Mouse (Mus musculus) CH12.LX (cell line): Measurements from ENCODE around the gene Ghr. TPM values are rescaled to one million over a fixed set of nuclear protein-coding genes. Genes with fewer than 3 reads are reported as not detected.

ENCODE experiments used
- DNase-seq: peaks from one replicate; pipeline ENCODE4 v3.0.0-alpha.2; 2013; ENCODE audit errors: extremely low read depth
- H3K27ac ChIP-seq: 2 replicates; pipeline ENCODE4 v1.5.1; 2012; ENCODE audit warnings: low read depth, mild to moderate bottlenecking, control low read depth, moderate library complexity; ENCODE audit not compliant: insufficient read depth
- H3K27me3 ChIP-seq: replicated peaks from 2 replicates; pipeline ENCODE3; 2012; ENCODE audit warnings: inconsistent platforms
- H3K36me3 ChIP-seq, 2 experiments: replicated peaks in 1 of 2; 2 replicates each; pipeline versions ENCODE3 to v1.6.1; 2012; ENCODE audit warnings: inconsistent platforms in 1 of 2, low read length in 1 of 2, mild to moderate bottlenecking in 1 of 2, mixed read lengths in 1 of 2, moderate library complexity in 1 of 2; ENCODE audit not compliant: control insufficient read depth in 1 of 2, insufficient read depth in 1 of 2
- H3K4me1 ChIP-seq, 2 experiments: 2 replicates each; pipeline ENCODE4 v1.6.1; 2012; ENCODE audit warnings: inconsistent platforms in 1 of 2, moderate library complexity in 1 of 2; ENCODE audit not compliant: insufficient read depth in 2 of 2, control insufficient read depth in 1 of 2
- H3K4me2 ChIP-seq: 2 replicates; pipeline ENCODE4 v1.6.1; 2012; ENCODE audit warnings: low read depth, mild to moderate bottlenecking, control low read depth; ENCODE audit not compliant: poor library complexity, insufficient read depth, severe bottlenecking
- H3K4me3 ChIP-seq, 3 experiments: fragments of 150-350 bp in 1 of 3; sonication (generic) in 1 of 3; replicated peaks in 1 of 3; 2 replicates each; pipeline versions ENCODE3 to v1.5.1; 2011 to 2012; ENCODE audit warnings: low read depth in 2 of 3, low read length in 2 of 3, mild to moderate bottlenecking in 2 of 3, moderate library complexity in 2 of 3, control low read depth in 1 of 3, improper control_type of control experiment in 1 of 3, inconsistent platforms in 1 of 3, mixed read lengths in 1 of 3; ENCODE audit not compliant: poor library complexity in 1 of 3
- H3K79me2 ChIP-seq: replicated peaks from 2 replicates; pipeline ENCODE4 v1.6.1; 2012; ENCODE audit warnings: mild to moderate bottlenecking, moderate library complexity; ENCODE audit not compliant: control insufficient read depth, poor library complexity, insufficient read depth, severe bottlenecking; ENCODE audit errors: extremely low read depth
- H3K9ac ChIP-seq: 2 replicates; pipeline ENCODE4 v1.6.1; 2012; ENCODE audit warnings: low read depth, mild to moderate bottlenecking, control low read depth, moderate library complexity; ENCODE audit not compliant: insufficient read depth
- H3K9me3 ChIP-seq: replicated peaks from 2 replicates; pipeline ENCODE3; 2012; ENCODE audit warnings: low read length, inconsistent platforms, mixed read lengths
- BHLHE40 ChIP-seq: IDR thresholded peaks from 2 replicates; pipeline ENCODE4 v1.6.1; 2011; ENCODE audit warnings: mild to moderate bottlenecking, low read depth, low read length, improper control_type of control experiment
- CHD1 ChIP-seq: IDR thresholded peaks from 2 replicates; pipeline ENCODE4 v1.6.1; 2012; ENCODE audit warnings: low read depth, low read length, improper control_type of control experiment, inconsistent platforms
- CHD2 ChIP-seq: IDR thresholded peaks from 2 replicates; pipeline ENCODE4 v1.6.1; 2011; ENCODE audit warnings: low read length, improper control_type of control experiment
- CTCF ChIP-seq, 2 experiments: IDR thresholded peaks in 1 of 2; conservative IDR thresholded peaks in 1 of 2; 2 replicates each; pipeline ENCODE4 v1.5.1; 2011 to 2012; ENCODE audit warnings: low read depth in 2 of 2, low read length in 2 of 2, improper control_type of control experiment in 1 of 2, inconsistent platforms in 1 of 2, mild to moderate bottlenecking in 1 of 2, moderate library complexity in 1 of 2
- EP300 ChIP-seq: IDR thresholded peaks from 2 replicates; pipeline ENCODE4 v1.6.1; 2011; ENCODE audit warnings: low read length, improper control_type of control experiment
- ETS1 ChIP-seq: conservative IDR thresholded peaks from 2 replicates; pipeline ENCODE4 v1.6.1; 2012; ENCODE audit warnings: low read depth, mild to moderate bottlenecking, inconsistent platforms, low read length, improper control_type of control experiment, moderate library complexity
- HCFC1 ChIP-seq: IDR thresholded peaks from 2 replicates; pipeline ENCODE4 v1.6.1; 2012; ENCODE audit warnings: low read depth, mild to moderate bottlenecking, inconsistent platforms, low read length, improper control_type of control experiment
- JUND ChIP-seq: conservative IDR thresholded peaks from 2 replicates; pipeline ENCODE4 v1.6.1; 2011; ENCODE audit warnings: low read depth, low read length, improper control_type of control experiment
- MAFK ChIP-seq: IDR thresholded peaks from 2 replicates; pipeline ENCODE4 v1.6.1; 2011; ENCODE audit warnings: low read length, improper control_type of control experiment; ENCODE audit not compliant: insufficient replicate concordance
- MAX ChIP-seq: IDR thresholded peaks from 2 replicates; pipeline ENCODE4 v1.6.1; 2011; ENCODE audit warnings: low read length, improper control_type of control experiment
- RAD21 ChIP-seq: IDR thresholded peaks from 2 replicates; pipeline ENCODE4 v1.6.1; 2011; ENCODE audit warnings: low read depth, mild to moderate bottlenecking, low read length, improper control_type of control experiment, moderate library complexity
- SMC3 ChIP-seq: IDR thresholded peaks from 2 replicates; pipeline ENCODE4 v1.6.1; 2011; ENCODE audit warnings: low read depth, low read length, improper control_type of control experiment
- TBP ChIP-seq: conservative IDR thresholded peaks from 2 replicates; pipeline ENCODE4 v1.6.1; 2011; ENCODE audit warnings: low read depth, low read length, improper control_type of control experiment
- TCF12 ChIP-seq: IDR thresholded peaks from 2 replicates; pipeline ENCODE4 v1.6.1; 2014; ENCODE audit warnings: low read depth, mild to moderate bottlenecking, inconsistent platforms, low read length, improper control_type of control experiment
- UBTF ChIP-seq: IDR thresholded peaks from 2 replicates; pipeline ENCODE4 v1.6.1; 2012; ENCODE audit warnings: low read depth, mild to moderate bottlenecking, inconsistent platforms, low read length, improper control_type of control experiment, moderate library complexity
- USF1 ChIP-seq: IDR thresholded peaks from 2 replicates; pipeline ENCODE4 v1.6.1; 2014; ENCODE audit warnings: low read depth, mild to moderate bottlenecking, inconsistent platforms, low read length, improper control_type of control experiment
- USF2 ChIP-seq: conservative IDR thresholded peaks from 2 replicates; pipeline ENCODE4 v1.6.1; 2011; ENCODE audit warnings: low read depth, low read length, improper control_type of control experiment
- ZC3H11A ChIP-seq: IDR thresholded peaks from 2 replicates; pipeline ENCODE4 v1.6.1; 2012; ENCODE audit warnings: low read depth, mild to moderate bottlenecking, inconsistent platforms, low read length, improper control_type of control experiment
- ZKSCAN1 ChIP-seq: IDR thresholded peaks from 2 replicates; pipeline ENCODE4 v1.6.1; 2012; ENCODE audit warnings: low read depth, inconsistent platforms, low read length, improper control_type of control experiment, borderline replicate concordance
- ZMIZ1 ChIP-seq: IDR thresholded peaks from 2 replicates; pipeline ENCODE4 v1.6.1; 2012; ENCODE audit warnings: low read depth, mild to moderate bottlenecking, inconsistent platforms, low read length, improper control_type of control experiment
- dilution Hi-C: fragments of 300-500 bp; cut with MboI; formaldehyde crosslinking; loops from 2 replicates; pipeline ENCODE4 v1.14.3; 2020; ENCODE audit warnings: low sequenced_read_pairs; ENCODE audit not compliant: extremely low pct_unique_long_range_greater_than_20kb, extremely low pct_ligation_motif_present
- in situ Hi-C: fragments of 300-500 bp; cut with MboI; formaldehyde crosslinking; loops from 3 replicates; pipeline ENCODE4 v1.14.3; 2019; ENCODE audit warnings: low sequenced_read_pairs, low pct_ligation_motif_present, low pct_unique_long_range_greater_than_20kb, mixed read lengths
- polyA plus RNA-seq: library from polyadenylated mRNA; unstranded; fragments of >175 nt; gene quantifications from 2 replicates; pipeline ENCODE4 v1.2.1, GENCODE M21; 2012; ENCODE audit warnings: low read depth; ENCODE audit not compliant: insufficient read length
- total RNA-seq, 2 experiments: library from RNA; depleted of rRNA; stranded (reverse); fragments of 300-350 nt in 1 of 2; fragments of >200 nt in 1 of 2; gene quantifications; 2 replicates each; pipeline ENCODE4 v1.2.3; 2012 to 2014

The Ghr gene
- total and polyA plus RNA-seq, 3 experiments, result 0.42 to 1.7 (median 0.89) TPM

DNA sequence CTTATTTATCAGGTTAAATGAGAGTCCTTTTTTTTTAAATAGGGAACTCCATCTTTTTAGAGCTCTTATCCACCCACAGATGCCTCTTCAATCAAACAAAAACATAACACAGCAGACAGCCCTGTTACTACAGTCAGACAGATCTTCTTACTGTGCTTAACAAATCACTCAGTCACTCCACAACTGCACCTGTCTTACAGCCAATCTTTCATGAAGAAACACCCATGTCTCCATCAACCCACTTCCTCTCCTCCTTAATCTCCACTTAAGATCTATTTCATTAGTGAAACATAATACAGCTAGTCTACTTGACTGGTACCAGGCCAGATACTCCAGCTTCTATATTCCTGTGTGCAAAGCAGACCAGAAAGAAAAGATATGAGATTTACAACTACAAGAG is 153.9 kb downstream of the Ghr start:
- in situ Hi-C loops (no loop called here), dilution Hi-C loops (no loop called here)
- no peak overlapping the region for H3K4me3 ChIP-seq
- no peak overlapping the region for H3K27ac ChIP-seq
- peaks cover 0 to 24% of the 10 kb centered on the region in 2 experiments; a peak in 2 of 4 replicates for H3K4me1 ChIP-seq
- H3K9ac ChIP-seq, result no peak overlapping the region
- no peak for DNase-seq
- no peak for TF ChIP-seq USF2
- no peaks in the 10 kb centered on the region for H3K9me3 ChIP-seq
- H3K36me3 ChIP-seq, result no peaks in the 10 kb centered on the region
- no peaks in the 10 kb centered on the region for H3K79me2 ChIP-seq
- H3K4me2 ChIP-seq, result no peak overlapping the region
- H3K27me3 ChIP-seq, result no peaks in the 10 kb centered on the region

DNA sequence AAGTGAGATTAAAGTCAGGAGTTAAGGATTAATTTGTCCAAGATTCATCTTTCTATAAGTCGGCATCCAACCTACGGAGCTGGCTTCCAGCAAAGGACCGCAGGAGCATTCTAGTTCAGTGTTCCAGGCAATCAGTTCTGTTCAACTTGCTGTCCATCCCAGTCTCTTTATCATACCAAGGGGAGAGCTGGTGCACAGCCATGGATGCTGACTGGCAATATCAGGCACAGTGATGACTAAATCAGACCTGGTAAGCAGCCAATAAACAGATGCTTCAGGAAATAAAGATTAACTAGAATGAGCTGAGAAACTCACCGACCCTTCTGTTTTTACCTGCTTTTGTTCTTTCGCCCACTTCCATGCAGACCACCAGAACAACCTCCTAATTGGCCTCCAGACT is 154.3 kb downstream of the Ghr start:
- Histone ChIP-seq H3K27me3 (no peaks in the 10 kb centered on the region), H3K36me3 (no peaks in the 10 kb centered on the region), H3K9ac (no peak overlapping the region), H3K4me2 (no peak overlapping the region), H3K79me2 (no peaks in the 10 kb centered on the region), H3K9me3 (no peaks in the 10 kb centered on the region), H3K4me3 (no peak overlapping the region), H3K4me1 (peaks cover 0 to 24% of the 10 kb centered on the region in 2 experiments; a peak in 2 of 4 replicates)
- no peak for DNase-seq
- in situ Hi-C loops, result no loop called here
- dilution Hi-C loops, result no loop called here
- no peak for TF ChIP-seq TBP
- TF ChIP-seq ZC3H11A, result no peak
- TF ChIP-seq ZKSCAN1, result no peak
- no peak for TF ChIP-seq MAFK
- no peak for TF ChIP-seq EP300
- TF ChIP-seq MAX, result no peak
- TF ChIP-seq RAD21, result no peak
- no peak for TF ChIP-seq CTCF (conservative IDR thresholded peaks at IDR 0.05 in 1 of 2, IDR thresholded peaks at IDR 0.05 in 1 of 2; ENCODE audit: low read depth in 2 of 2, low read length in 2 of 2)
- no peak for TF ChIP-seq HCFC1
- TF ChIP-seq USF2, result no peak
- TF ChIP-seq JUND, result no peak
- no peak for TF ChIP-seq CHD1
- no peak for TF ChIP-seq ETS1
- TF ChIP-seq UBTF, result no peak
- TF ChIP-seq, all 38 proteins: peak for 0
- H3K27ac ChIP-seq, result no peak overlapping the region

DNA sequence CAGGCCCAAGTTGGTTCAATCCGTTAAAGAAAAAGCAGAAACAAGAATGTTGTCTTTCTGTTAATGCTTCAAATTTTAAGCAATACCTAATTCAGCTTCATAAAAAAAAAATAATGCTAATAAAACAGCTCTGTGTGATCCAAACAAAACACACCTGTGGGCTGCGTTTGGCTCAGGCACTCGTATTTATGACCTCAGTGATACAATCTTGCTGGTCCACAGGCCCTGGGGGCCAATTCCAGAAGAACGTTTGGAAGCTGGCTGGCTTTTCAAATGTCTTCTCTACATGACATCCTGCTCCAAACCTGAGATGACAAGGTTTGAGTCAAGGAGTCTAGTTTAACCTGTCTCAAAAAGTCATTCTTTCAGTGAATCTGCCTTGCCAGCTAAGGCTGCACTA is 156.9 kb downstream of the Ghr start:
- Histone ChIP-seq H3K9me3 (no peaks in the 10 kb centered on the region), H3K4me2 (peak overlapping the region; percentile 44), H3K4me3 (no peak overlapping the region), H3K36me3 (no peaks in the 10 kb centered on the region), H3K9ac (no peak overlapping the region; the same call in 1 of the 2 replicates), H3K27ac (peak overlapping the region; percentile 55; the same call in 1 of the 2 replicates), H3K4me1 (peaks cover 0 to 24% of the 10 kb centered on the region in 2 experiments; a peak in 2 of 4 replicates), H3K27me3 (no peaks in the 10 kb centered on the region), H3K79me2 (no peaks in the 10 kb centered on the region)
- in situ Hi-C loops, result no loop called here
- TF ChIP-seq UBTF (no peak), TBP (no peak), CTCF (conservative IDR thresholded peaks at IDR 0.05 in 1 of 2, IDR thresholded peaks at IDR 0.05 in 1 of 2; ENCODE audit: low read depth in 2 of 2, low read length in 2 of 2) (no peak), BHLHE40 (no peak), USF1 (no peak), TCF12 (no peak), ZMIZ1 (no peak), HCFC1 (no peak), JUND (no peak), SMC3 (no peak), USF2 (no peak), CHD2 (no peak)
- DNase-seq, result no peak
- dilution Hi-C loops, result no loop called here
